Mouse (Mus musculus): ENCODE data around the gene Ehd4. TPM values are rescaled to one million over a fixed set of nuclear protein-coding genes. Genes with fewer than 3 reads are reported as not detected.
A peak's percentile ranks its signal among the peaks of the same experiment; 100 is the strongest.

Ehd4 gene
- total RNA-seq, 2 experiments from 2014 or later = 13.2 to 18.8 TPM

DNA sequence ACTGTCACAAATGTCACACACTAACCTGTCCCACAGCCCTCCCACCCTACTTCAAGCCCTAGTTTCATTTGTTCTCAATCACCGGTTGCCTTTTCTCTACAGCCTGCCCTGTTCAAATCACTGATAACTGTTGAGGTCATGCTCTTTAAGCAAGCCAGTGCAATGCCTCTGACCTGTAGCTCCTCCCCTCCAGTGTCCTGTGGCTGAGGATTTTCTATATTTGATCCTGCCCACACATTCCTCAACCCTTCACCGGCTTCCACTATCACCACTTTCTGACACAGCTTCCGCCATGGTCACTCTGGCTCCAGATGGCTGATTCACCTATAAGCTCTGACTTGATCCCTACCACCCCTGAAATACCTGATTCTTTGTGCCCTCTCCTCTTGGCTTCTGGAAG, 6.4 kb downstream of the Ehd4 start:
- intact Hi-C loops (cut with DNase I) = no loop called here

DNA sequence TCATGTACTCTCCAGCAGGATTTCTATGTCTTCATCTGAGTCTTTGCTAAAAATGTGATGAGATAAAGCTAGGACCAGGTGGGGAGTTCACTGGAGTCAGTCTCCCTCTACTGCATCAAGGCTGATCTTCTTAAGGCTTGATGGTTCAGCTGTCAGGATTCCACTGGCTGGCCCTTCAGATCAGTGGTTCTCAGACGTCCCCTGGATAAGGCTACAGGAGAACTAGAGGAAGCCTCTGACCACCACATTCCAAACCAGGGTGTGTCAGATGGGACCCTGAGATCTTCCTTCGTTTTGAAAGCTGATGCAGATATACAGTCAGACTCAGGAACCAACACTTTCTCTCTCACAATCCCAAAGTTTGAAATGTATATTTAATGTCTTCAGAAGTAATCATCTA, 7.0 kb downstream of the Ehd4 start:
- DNase-seq (ENCODE audit: low spot score in 2 of 2) = no peak
- intact Hi-C loops (cut with DNase I) = no loop called here

More for the DNA sequence above, 6.4 kb downstream of the Ehd4 start:
- DNase-seq (ENCODE audit: low spot score in 2 of 2) = no peak

DNA sequence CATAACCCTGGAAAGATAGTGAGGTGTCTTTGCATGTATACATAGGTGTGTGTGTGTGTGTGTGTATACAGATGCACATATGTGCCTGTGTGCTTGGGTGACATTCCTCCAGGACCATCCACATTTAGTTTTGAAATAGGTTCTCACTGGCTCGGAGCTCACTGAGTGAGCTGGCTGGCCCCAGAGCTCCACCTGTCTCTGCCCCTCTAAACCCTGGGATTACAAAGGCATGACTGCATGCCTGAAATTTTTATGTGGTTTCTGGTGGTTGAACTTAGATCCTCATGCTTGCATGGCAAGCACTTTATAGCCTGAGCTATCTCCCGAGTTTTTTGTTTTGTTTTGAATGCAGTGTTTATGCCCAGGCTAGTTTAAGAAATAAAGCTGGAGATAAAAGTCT, 7.9 kb downstream of the Ehd4 start:
- no peak for DNase-seq (ENCODE audit: low spot score in 2 of 2)
- intact Hi-C loops (cut with DNase I) = no loop called here

DNA sequence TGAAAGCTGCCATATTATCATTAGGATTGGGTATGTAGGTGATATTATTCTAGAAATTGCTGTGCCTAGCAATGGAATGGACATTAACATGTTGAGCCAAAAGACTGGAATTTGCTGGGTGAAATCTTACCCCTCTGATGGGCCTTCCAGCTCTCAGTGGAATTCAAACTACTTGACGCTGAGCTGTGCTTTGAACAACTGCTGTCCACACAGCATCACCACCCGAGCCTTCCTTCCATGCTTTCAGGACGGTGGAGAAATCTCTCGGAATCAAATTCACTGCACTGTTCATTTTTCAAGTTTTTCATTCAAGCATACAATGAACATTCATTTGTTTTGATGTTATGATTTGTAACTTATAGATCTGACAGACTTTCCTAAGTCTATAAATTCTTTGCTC, 10.0 kb downstream of the Ehd4 start:
- no peak for DNase-seq (ENCODE audit: low spot score in 2 of 2)
- intact Hi-C loops (cut with DNase I) = no loop called here

DNA sequence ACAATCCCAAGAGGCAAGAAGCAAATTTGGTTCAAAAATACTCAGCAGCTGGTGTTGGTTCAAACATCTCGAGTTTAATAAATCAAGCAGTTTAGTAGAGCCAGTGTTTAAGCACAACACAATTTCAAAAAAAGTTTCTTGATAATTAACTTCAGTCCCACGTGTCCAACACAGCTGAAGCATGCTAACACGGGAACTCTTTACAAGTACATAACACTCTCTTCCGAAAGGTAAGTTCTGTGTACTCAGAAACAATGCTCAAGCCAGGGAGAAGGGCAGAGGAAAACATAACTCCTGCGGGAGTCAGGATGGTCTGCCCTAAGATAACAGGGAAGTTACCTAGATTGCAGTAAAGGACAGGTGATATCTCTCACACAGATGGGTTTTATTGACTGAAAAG, 12.1 kb downstream of the Ehd4 start:
- DNase-seq (ENCODE audit: low spot score in 2 of 2) = no peak
- intact Hi-C loops (cut with DNase I) = no loop called here

DNA sequence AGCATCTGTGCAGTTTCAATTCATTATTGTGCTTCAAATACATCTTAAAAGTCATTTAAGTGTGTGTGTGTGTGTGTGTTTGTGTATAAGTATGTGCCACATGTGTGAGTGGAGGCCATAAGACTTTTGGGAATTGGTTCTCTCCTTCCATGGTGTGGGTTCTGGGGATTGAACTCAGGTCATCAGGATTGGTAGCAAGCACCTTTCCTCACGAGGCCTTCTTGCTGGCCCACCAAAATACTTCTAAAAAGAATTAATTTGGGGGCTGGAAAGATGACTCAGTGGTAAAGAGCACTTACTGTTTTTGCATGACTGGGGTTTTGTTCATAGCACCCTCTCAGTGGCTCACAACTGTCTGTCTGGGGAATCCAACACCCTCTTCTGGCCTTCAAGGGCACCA, 12.7 kb downstream of the Ehd4 start:
- intact Hi-C loops (cut with DNase I) = no loop called here
- DNase-seq (ENCODE audit: low spot score in 2 of 2) = no peak

DNA sequence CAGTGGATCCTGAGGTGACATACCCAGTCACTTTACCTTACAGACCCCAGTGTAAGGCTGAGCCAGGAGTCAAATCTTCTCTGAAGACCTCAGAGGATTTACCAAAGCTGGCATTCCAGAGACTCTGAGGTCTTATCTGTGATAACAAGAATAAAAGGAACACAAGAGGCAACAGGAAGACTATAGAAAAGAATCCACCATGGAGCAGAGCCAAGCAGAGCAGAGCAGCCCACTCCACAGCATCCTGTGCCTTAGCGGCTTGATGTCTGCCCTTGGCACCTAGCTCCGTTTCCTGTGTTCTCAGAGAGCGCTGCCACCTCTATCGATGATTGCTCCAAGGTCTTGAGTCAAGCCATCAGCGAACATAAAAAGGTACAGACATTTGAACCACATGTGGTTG, 14.1 kb downstream of the Ehd4 start:
- intact Hi-C loops (cut with DNase I) = no loop called here
- no peak for DNase-seq (ENCODE audit: low spot score in 2 of 2)

DNA sequence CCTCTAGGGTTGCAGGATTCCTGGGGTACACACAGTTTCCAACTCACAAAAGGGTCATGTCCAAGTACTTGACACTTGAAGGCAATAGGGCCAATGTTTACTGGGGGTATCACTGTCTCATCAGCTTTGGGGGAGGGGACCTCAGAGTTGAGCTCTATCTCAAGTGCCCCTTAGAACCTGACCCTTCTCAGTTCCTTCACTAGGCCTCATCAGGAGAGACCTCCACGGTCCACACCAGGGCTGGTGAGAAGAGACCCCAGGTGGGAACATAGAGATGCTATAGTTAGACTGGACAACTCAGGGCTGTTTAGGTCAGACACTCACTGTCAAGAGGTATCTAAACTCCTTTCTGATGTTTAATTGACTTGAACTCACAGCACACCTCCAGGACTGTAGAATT, 15.3 kb downstream of the Ehd4 start:
- intact Hi-C loops (cut with DNase I) = no loop called here
- no peak for DNase-seq (ENCODE audit: low spot score in 2 of 2)

DNA sequence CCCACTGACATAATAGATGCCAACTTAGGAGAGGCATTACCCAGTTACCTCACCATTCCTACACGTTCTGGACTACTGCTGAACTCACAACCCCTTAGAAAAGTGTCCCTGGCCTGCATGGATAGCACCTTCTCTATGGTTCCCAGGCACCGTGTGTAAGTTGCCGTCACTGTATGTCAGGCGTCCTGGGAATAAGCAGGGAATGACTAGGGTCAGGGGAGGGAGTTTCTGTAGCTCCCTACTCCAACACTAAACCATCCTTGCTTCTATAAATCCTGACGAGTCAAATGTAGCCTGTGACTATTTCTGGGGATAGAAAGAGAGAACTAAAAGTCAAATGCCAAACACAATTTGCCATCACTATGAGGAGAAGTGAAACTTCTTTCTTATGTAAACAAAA, 17.1 kb downstream of the Ehd4 start:
- intact Hi-C loops (cut with DNase I) = no loop called here
- no peak for DNase-seq (ENCODE audit: low spot score in 2 of 2)

DNA sequence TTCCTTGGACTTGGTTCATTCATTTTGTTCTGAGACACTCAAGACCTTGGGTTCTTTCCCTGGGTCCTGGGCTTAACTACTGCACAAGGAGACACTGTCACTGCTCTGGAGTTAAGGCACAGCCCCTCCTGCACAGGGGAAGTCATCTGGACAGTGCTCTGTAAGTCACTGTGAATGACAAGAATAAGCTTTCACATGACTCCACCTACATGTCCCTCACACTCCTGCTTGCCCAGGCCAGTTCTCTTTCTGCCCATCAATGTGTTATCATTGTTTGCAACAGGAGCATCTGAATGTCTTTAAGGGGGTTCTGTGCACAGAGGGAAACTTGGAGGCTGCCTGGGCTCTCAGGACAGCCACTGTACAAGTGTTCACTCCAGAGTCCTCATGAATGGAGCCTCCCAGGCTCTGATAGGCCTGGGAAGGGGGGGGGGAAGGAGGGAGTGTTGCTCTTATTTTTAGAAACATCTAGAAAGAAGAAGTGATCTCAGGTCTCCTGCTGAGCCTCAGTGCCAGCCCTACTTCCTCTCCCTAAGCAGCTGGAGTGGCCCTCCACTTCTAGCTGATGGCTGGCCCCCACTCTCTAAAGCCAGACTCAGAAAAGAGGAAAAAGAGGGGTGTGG, 19.8 kb downstream of the Ehd4 start:
- intact Hi-C loops (cut with DNase I) = no loop called here
- DNase-seq (ENCODE audit: low spot score in 2 of 2) = peak in 1 of 2 experiments; percentile 26

DNA sequence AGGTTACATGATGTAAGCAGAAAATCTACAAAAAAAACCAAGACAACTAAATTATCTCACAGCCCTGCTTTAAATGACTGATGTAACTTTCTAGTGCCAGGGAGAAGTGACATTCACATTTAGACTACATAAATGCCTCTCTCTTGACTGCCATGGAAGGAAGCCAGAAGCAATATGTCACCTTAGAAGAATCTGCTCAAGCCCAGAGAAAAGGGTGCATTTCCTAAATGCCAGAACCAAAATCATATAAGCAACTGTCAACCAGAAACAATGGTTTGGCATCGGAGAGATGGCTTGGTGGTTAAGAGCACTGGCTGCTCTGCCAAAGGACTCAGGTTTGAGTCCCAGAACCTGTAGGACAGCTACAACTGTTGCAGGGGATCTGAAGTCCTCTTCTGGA, 22.5 kb downstream of the Ehd4 start:
- DNase-seq (ENCODE audit: low spot score in 2 of 2) = no peak
- intact Hi-C loops (cut with DNase I) = no loop called here

DNA sequence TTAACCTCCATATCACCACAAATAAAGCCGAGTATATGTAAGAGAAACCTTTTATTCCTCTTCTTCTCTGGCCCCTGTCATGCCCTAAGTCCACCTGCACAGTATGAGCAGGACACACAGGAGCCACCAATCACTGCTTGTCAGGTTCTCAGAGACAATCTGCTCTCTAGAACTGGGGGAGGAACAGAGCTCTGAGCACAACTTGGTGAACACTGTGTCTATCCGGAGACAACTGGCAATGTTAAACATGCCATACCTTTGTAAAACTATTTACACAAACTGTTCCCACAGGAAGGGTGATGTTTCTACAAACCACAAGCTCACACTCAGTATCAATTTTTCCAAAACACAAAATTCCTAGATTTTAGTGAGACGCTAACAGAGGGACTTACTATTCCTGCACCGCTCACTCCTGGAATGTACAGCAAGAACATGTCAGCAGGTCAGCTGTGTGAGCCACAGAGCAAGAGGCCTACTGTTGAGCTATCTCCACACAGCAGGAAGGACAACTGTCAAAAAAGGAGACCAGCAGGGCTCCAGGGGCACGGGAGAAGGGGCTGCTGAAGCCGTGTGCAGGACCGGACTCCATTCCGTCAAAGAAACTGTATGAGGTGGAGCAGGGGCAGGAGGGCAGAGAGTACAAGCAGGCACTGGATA, 25.0 kb downstream of the Ehd4 start:
- no peak for DNase-seq (ENCODE audit: low spot score in 2 of 2)
- intact Hi-C loops (cut with DNase I) = no loop called here

DNA sequence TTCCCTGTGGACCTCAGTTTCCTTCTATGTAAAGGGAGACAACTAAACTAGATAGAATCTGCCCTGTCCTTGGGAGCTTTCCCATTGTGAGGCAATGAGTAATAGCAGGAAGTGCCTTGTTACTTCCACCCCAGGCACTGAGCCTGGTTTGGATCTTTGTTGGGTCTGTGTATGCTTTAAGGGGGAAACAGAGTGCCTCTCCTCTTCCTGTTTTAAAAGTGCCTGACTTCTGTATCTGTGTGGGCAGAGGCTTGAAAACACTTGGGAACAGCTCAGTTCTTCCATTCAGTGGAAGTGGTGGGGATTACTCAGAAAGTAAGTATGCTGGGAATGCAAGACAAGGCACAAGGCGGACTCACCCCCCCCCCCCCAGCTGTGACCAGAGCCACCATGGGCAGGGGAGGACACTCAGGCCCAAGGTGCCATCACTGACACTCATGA, 25.8 kb downstream of the Ehd4 start:
- DNase-seq (ENCODE audit: low spot score in 2 of 2) = no peak
- intact Hi-C loops (cut with DNase I) = no loop called here

DNA sequence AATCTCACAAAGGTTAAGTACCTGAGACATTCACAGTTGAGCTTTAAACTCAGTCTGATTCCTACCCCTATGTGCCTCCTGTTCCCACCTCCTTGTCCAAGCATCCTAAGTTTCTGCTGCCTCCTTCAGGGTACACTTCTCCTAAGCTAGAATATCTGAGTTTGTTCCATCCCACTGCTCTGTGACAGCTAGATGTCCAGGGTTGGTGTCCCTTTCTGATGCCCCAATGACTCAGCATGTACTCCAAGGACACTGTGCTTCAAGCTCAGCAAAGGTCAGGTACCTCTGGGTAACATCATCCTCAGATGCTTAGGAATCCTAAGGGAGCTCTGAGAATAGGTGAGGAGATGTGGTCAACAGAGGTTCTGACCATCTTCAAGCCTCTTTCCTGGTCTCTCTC, 26.4 kb downstream of the Ehd4 start:
- DNase-seq (ENCODE audit: low spot score in 2 of 2) = no peak
- intact Hi-C loops (cut with DNase I) = no loop called here

DNA sequence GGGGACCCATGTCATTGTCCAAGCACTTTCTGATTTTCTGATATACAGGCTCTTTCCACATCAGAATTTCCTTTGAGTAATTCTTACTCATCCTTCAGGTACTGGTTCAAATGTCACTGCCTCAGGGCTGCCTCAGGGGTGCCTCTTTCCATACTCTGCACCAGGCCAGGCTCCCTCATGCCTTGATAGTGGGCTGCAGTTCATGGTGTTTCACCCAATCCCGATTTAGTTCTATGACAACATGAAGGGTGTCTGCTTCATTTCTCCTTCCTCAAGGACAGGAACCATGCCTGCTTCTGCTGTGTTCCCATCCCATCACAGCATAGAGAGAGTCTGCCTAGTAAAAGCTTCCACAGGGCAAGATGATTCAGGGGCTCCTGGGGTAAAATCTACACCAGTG, 27.5 kb downstream of the Ehd4 start:
- DNase-seq (ENCODE audit: low spot score in 2 of 2) = no peak
- intact Hi-C loops (cut with DNase I) = no loop called here

DNA sequence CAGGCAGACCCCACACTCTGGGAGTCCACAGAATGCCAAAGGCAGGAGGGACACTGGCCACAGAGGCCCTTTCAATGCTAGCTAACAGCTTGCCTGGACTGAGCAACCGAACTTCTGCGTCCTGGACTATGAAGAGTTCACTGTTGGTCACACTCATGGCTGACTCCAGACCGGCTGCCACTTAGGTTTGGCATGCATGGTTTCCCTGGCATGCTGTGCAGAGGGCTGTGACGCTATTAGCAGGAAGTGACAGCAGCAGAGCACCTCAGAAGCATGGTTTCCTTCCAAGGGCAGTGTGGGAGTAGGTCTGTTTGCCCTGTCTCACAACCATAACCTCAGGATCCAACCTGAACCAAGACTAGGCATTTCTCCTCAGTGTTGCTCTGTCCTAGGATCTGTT, 28.0 kb downstream of the Ehd4 start:
- no peak for DNase-seq (ENCODE audit: low spot score in 2 of 2)
- intact Hi-C loops (cut with DNase I) = no loop called here

DNA sequence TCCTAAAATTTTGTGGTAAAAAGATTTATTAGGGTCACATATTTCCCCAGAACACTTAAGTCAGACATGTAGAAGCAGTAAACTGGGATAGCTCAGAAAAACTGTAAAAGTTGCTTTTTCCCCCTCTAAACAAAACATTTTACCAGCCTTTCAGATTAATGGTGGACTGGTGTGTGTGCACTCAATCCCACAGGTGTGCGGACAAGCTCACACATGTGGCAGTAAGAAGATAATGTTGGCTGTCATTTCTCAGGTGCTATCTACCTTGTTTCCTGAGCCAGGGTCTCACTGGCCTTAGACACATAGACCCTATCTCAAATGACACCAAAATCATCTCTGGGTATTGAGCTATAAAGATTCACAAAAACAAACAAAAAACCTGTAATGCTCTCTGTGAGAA, 28.9 kb downstream of the Ehd4 start:
- intact Hi-C loops (cut with DNase I) = no loop called here
- no peak for DNase-seq (ENCODE audit: low spot score in 2 of 2)

DNA sequence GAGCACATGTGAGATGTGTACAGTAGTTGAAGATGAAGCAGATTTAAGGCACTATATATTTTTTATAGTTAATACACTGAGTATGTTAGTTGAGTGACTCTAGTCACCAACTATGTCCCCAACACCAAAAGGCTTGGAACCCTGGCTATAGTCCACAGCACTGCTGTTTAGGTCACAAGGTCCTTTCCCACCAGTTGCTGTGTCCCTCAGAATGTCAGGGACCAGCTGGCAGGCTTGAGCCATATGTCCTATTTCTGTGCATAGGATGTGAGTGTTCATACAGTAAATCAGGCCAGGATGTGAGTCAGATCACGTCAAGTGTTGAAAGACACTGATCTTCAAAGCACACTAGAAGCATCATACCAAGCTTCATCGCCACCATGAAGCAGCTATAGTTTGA, 29.5 kb downstream of the Ehd4 start:
- intact Hi-C loops (cut with DNase I) = no loop called here
- DNase-seq (ENCODE audit: low spot score in 2 of 2) = no peak

DNA sequence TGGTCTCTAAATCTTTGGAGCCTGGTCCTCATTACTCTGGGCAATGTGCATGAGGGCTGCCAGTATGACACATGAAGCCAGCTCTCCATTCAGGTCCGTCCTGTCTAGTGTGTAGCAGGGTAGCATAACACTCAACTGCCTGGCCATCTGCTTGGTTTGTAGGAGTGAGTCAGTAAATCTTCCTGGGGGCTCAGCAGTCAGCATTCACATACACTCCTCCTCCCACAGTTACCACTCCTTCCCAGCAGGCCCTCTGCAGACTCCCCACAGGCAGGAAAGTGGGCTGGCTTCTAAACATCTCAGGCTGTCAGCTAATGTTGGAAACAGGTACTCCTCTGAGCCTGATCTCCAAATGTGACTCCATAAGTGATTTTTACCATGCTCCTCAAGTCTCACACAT, 30.3 kb downstream of the Ehd4 start:
- DNase-seq (ENCODE audit: low spot score in 2 of 2) = peak; percentile 12 to 56

DNA sequence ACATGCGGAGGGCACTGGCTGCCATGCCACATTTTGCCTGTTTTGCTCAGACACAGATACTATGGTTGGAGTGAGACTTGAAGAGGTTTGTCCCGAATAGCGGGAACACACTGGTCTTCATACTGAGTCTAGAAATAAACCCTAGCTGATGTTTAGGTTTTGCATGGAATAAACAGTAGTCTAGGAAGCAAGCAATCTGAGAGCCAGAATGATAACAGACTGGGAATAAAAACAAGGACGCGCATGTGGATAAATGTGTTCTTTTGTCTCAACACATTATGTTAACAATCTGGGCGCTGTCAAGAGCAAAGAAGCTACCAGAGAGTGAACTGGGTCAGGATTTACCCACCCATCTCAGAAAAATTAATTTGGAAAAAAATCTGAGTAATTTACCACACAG, 31.4 kb downstream of the Ehd4 start:
- no peak for DNase-seq (ENCODE audit: low spot score in 2 of 2)
- intact Hi-C loops (cut with DNase I) = no loop called here

More for the DNA sequence above, 30.3 kb downstream of the Ehd4 start:
- intact Hi-C loops (cut with DNase I) = no loop called here

DNA sequence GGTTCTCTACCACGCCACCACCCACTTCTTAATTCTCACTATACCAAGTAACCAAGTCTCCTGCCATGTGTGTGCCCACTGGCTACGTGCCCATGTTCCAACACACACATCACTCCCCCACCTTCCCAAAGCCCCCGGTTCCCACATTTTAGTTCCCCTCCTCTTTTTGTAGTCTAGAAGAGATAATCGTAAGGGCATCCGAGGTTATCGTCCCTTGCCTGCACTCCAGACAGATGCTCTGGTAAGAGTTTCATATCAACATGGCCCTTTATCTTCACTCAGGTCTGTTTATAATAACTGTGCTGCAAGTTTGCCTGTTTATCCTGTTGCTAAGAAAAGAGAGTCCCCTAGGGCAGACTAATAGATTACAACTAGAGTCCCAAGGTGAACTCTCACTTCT, 37.1 kb downstream of the Ehd4 start:
- no peak for DNase-seq (ENCODE audit: low spot score in 2 of 2)
- intact Hi-C loops (cut with DNase I) = no loop called here

DNA sequence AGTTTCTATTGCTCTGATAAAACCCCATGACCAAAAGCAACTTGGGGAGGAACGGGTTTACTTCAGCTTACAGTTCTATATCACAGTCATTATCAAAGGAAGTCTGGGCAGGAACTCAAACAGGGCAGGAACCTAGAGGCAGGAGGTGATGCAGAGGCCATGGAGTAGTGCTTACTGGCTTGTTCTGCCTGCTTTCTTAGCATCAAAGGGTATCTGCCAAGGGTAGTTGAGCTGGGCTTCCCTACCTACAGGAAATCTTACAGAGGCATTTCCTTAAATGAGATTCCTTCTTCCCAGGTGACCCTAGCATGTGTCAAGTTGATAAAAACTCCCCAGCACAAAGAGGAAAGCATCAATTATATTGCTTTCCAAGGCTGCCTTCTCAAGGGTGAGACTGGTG, 38.0 kb downstream of the Ehd4 start:
- intact Hi-C loops (cut with DNase I) = no loop called here
- no peak for DNase-seq (ENCODE audit: low spot score in 2 of 2)

All from left cerebral cortex, postnatal 25 days (tissue).